Mouse (Mus musculus): ENCODE measurements around the gene Ppbp.

Gene Ppbp

GRCm38 (mm10) chr5:90768218-90768617, at the start of gene Ppbp:
Ppbp (plus strand) TSS chr5:90768518.
- DNase-seq (ENCODE audit: low spot score): no peak

- no peak for DNase-seq (ENCODE audit: low spot score)
These were observed 45.7 kb upstream of the Ppbp start for GRCm38 (mm10) chr5:90722656-90723055.

- no peak for DNase-seq (ENCODE audit: low spot score)
These were observed 40.1 kb upstream of the Ppbp start for GRCm38 (mm10) chr5:90728254-90728653.

GRCm38 (mm10) chr5:90731480-90731879, 36.8 kb upstream of the Ppbp start:
- DNase-seq (ENCODE audit: low spot score): no peak

- no peak for DNase-seq (ENCODE audit: low spot score)
These were observed 26.3 kb upstream of the Ppbp start for GRCm38 (mm10) chr5:90742029-90742428.

GRCm38 (mm10) chr5:90753934-90754333, 14.4 kb upstream of the Ppbp start:
- no peak for DNase-seq (ENCODE audit: low spot score)

GRCm38 (mm10) chr5:90758020-90758605, 10.2 kb upstream of the Ppbp start:
- DNase-seq (ENCODE audit: low spot score): no peak

- no peak for DNase-seq (ENCODE audit: low spot score)
These were observed 8.9 kb upstream of the Ppbp start, which contains the start of gene Cxcl5 for GRCm38 (mm10) chr5:90759077-90760065. Cxcl5 (plus strand) TSS chr5:90759360.

- DNase-seq (ENCODE audit: low spot score): no peak
These were observed 8.0 kb upstream of the Ppbp start for GRCm38 (mm10) chr5:90760303-90760702.

GRCm38 (mm10) chr5:90760844-90761243, 7.5 kb upstream of the Ppbp start:
- DNase-seq (ENCODE audit: low spot score): no peak

GRCm38 (mm10) chr5:90761834-90762233, 6.5 kb upstream of the Ppbp start:
- DNase-seq (ENCODE audit: low spot score): no peak

GRCm38 (mm10) chr5:90763912-90764665, 4.2 kb upstream of the Ppbp start:
- DNase-seq (ENCODE audit: low spot score): no peak

- DNase-seq (ENCODE audit: low spot score): no peak
These were observed 2.3 kb upstream of the Ppbp start for GRCm38 (mm10) chr5:90765821-90766606.

GRCm38 (mm10) chr5:90771369-90771768, 3.1 kb downstream of the Ppbp start:
- DNase-seq (ENCODE audit: low spot score): no peak

GRCm38 (mm10) chr5:90771880-90772653, 3.7 kb downstream of the Ppbp start, which contains the start of gene Pf4:
Pf4 (plus strand) TSS chr5:90772435.
- no peak for DNase-seq (ENCODE audit: low spot score)

GRCm38 (mm10) chr5:90775562-90775961, 7.2 kb downstream of the Ppbp start:
- no peak for DNase-seq (ENCODE audit: low spot score)

- no peak for DNase-seq (ENCODE audit: low spot score)
These were observed 9.3 kb downstream of the Ppbp start for GRCm38 (mm10) chr5:90777621-90778020.

- no peak for DNase-seq (ENCODE audit: low spot score)
These were observed 10.5 kb downstream of the Ppbp start for GRCm38 (mm10) chr5:90778856-90779255.

GRCm38 (mm10) chr5:90783697-90784096, 15.4 kb downstream of the Ppbp start:
- no peak for DNase-seq (ENCODE audit: low spot score)

GRCm38 (mm10) chr5:90785659-90786588, 17.6 kb downstream of the Ppbp start, which contains the start of gene Cxcl3:
Cxcl3 (plus strand) TSS chr5:90786103.
- DNase-seq (ENCODE audit: low spot score): no peak

All from layer of hippocampus, adult 9-10 months (tissue).